Mouse (Mus musculus): ENCODE results near the gene Tet3. TPM values are rescaled to one million over a fixed set of nuclear protein-coding genes. Genes with fewer than 3 reads are reported as not detected.

Tet3 gene
- polyA plus RNA-seq (2011; ENCODE audit: insufficient read depth, insufficient read length, low read depth, missing spikeins): 7.4 and 8.3 TPM in 2 replicates

GRCm38 (mm10) chr6:83459034-83459644, at the start of gene Tet3:
Gene Tet3 (minus strand): TSS chr6:83459084.
- Histone ChIP-seq H3K4me3 (ENCODE audit: low read depth, low read length) (no peak within 1 kb of the TSS), H3K9ac (ENCODE audit: low read depth, poor library complexity, severe bottlenecking) (no peak within 1 kb of the TSS), H3K27me3 (ENCODE audit: control insufficient read depth, insufficient read depth, low read length, poor library complexity, severe bottlenecking) (no peaks in the 10 kb centered on the region), H3K9me3 (replicated peaks; ENCODE audit: control insufficient read depth, insufficient read depth, low read length, poor library complexity, severe bottlenecking) (no peaks in the 10 kb centered on the region), H3K27ac (ENCODE audit: insufficient read depth, low read length) (no peak within 1 kb of the TSS), H3K36me3 (ENCODE audit: control insufficient read depth, insufficient read depth, low read length, poor library complexity, severe bottlenecking) (no peaks in the 10 kb centered on the region), H3K4me1 (ENCODE audit: control insufficient read depth, insufficient read depth, low read length) (peaks cover 2% of the 10 kb centered on the region)
- TF ChIP-seq CTCF (IDR thresholded peaks at IDR 0.05; ENCODE audit: low read depth, low read length): no peak
- no peak for TF ChIP-seq EP300 (IDR thresholded peaks at IDR 0.05; ENCODE audit: insufficient read depth, low read depth, low read length)
- TF ChIP-seq POLR2A (IDR thresholded peaks at IDR 0.05; ENCODE audit: insufficient read depth, low read length): no peak

GRCm38 (mm10) chr6:83507168-83507546, 48.3 kb upstream of the Tet3 start:
- Histone ChIP-seq H3K27ac (ENCODE audit: insufficient read depth, low read length) (no peak overlapping the region), H3K9ac (ENCODE audit: low read depth, poor library complexity, severe bottlenecking) (peak overlapping the region; percentile 24; the same call in 1 of the 2 replicates), H3K27me3 (ENCODE audit: control insufficient read depth, insufficient read depth, low read length, poor library complexity, severe bottlenecking) (no peaks in the 10 kb centered on the region), H3K9me3 (replicated peaks; ENCODE audit: control insufficient read depth, insufficient read depth, low read length, poor library complexity, severe bottlenecking) (no peaks in the 10 kb centered on the region), H3K36me3 (ENCODE audit: control insufficient read depth, insufficient read depth, low read length, poor library complexity, severe bottlenecking) (no peaks in the 10 kb centered on the region), H3K4me1 (ENCODE audit: control insufficient read depth, insufficient read depth, low read length) (no peaks in the 10 kb centered on the region), H3K4me3 (ENCODE audit: low read depth, low read length) (peak overlapping the region; percentile 48)
- TF ChIP-seq POLR2A (IDR thresholded peaks at IDR 0.05; ENCODE audit: insufficient read depth, low read length) (no peak), CTCF (IDR thresholded peaks at IDR 0.05; ENCODE audit: low read depth, low read length) (no peak), EP300 (IDR thresholded peaks at IDR 0.05; ENCODE audit: insufficient read depth, low read depth, low read length) (no peak)

GRCm38 (mm10) chr6:83506258-83507167, 47.6 kb upstream of the Tet3 start, which contains the start of gene Dguok:
Gene Dguok (minus strand): TSS chr6:83506969.
- no peaks in the 10 kb centered on the region for H3K27me3 ChIP-seq (ENCODE audit: control insufficient read depth, insufficient read depth, low read length, poor library complexity, severe bottlenecking)
- H3K9me3 ChIP-seq (replicated peaks; ENCODE audit: control insufficient read depth, insufficient read depth, low read length, poor library complexity, severe bottlenecking): no peaks in the 10 kb centered on the region
- peak within 1 kb of the TSS; percentile 51 for H3K9ac ChIP-seq (ENCODE audit: low read depth, poor library complexity, severe bottlenecking)
- no peaks in the 10 kb centered on the region for H3K36me3 ChIP-seq (ENCODE audit: control insufficient read depth, insufficient read depth, low read length, poor library complexity, severe bottlenecking)
- peak within 1 kb of the TSS; percentile 75 for H3K4me3 ChIP-seq (ENCODE audit: low read depth, low read length)
- no peaks in the 10 kb centered on the region for H3K4me1 ChIP-seq (ENCODE audit: control insufficient read depth, insufficient read depth, low read length)
- no peak for TF ChIP-seq CTCF (IDR thresholded peaks at IDR 0.05; ENCODE audit: low read depth, low read length)
- TF ChIP-seq POLR2A (IDR thresholded peaks at IDR 0.05; ENCODE audit: insufficient read depth, low read length): peak; percentile 92
- peak within 1 kb of the TSS; percentile 32; the same call in 1 of the 2 replicates for H3K27ac ChIP-seq (ENCODE audit: insufficient read depth, low read length)

GRCm38 (mm10) chr6:83505554-83505953, 46.7 kb upstream of the Tet3 start:
- H3K9ac ChIP-seq (ENCODE audit: low read depth, poor library complexity, severe bottlenecking): peak overlapping the region; percentile 51
- no peaks in the 10 kb centered on the region for H3K27me3 ChIP-seq (ENCODE audit: control insufficient read depth, insufficient read depth, low read length, poor library complexity, severe bottlenecking)

GRCm38 (mm10) chr6:83503361-83503760, 44.5 kb upstream of the Tet3 start:
- TF ChIP-seq POLR2A (IDR thresholded peaks at IDR 0.05; ENCODE audit: insufficient read depth, low read length) (no peak), EP300 (IDR thresholded peaks at IDR 0.05; ENCODE audit: insufficient read depth, low read depth, low read length) (no peak), CTCF (IDR thresholded peaks at IDR 0.05; ENCODE audit: low read depth, low read length) (no peak)
- Histone ChIP-seq H3K9ac (ENCODE audit: low read depth, poor library complexity, severe bottlenecking) (no peak overlapping the region), H3K9me3 (replicated peaks; ENCODE audit: control insufficient read depth, insufficient read depth, low read length, poor library complexity, severe bottlenecking) (no peaks in the 10 kb centered on the region), H3K4me1 (ENCODE audit: control insufficient read depth, insufficient read depth, low read length) (no peaks in the 10 kb centered on the region), H3K36me3 (ENCODE audit: control insufficient read depth, insufficient read depth, low read length, poor library complexity, severe bottlenecking) (no peaks in the 10 kb centered on the region), H3K27me3 (ENCODE audit: control insufficient read depth, insufficient read depth, low read length, poor library complexity, severe bottlenecking) (no peaks in the 10 kb centered on the region), H3K27ac (ENCODE audit: insufficient read depth, low read length) (no peak overlapping the region), H3K4me3 (ENCODE audit: low read depth, low read length) (no peak overlapping the region)

More at GRCm38 (mm10) chr6:83505554-83505953, 46.7 kb upstream of the Tet3 start:
- Histone ChIP-seq H3K27ac (ENCODE audit: insufficient read depth, low read length) (no peak overlapping the region), H3K9me3 (replicated peaks; ENCODE audit: control insufficient read depth, insufficient read depth, low read length, poor library complexity, severe bottlenecking) (no peaks in the 10 kb centered on the region), H3K4me1 (ENCODE audit: control insufficient read depth, insufficient read depth, low read length) (no peaks in the 10 kb centered on the region), H3K4me3 (ENCODE audit: low read depth, low read length) (no peak overlapping the region), H3K36me3 (ENCODE audit: control insufficient read depth, insufficient read depth, low read length, poor library complexity, severe bottlenecking) (no peaks in the 10 kb centered on the region)
- no peak for TF ChIP-seq POLR2A (IDR thresholded peaks at IDR 0.05; ENCODE audit: insufficient read depth, low read length)
- TF ChIP-seq EP300 (IDR thresholded peaks at IDR 0.05; ENCODE audit: insufficient read depth, low read depth, low read length): no peak
- TF ChIP-seq CTCF (IDR thresholded peaks at IDR 0.05; ENCODE audit: low read depth, low read length): no peak

All from ES-Bruce4 (cell line).